Mouse (Mus musculus): ENCODE data around the gene Jchain. TPM values are rescaled to one million over a fixed set of nuclear protein-coding genes. Genes with fewer than 3 reads are reported as not detected.
"Not testable (repeated sequence)": the region's sequence is repeated elsewhere in the genome, so short reads cannot be mapped to it uniquely, and the experiment has no call there.

The Jchain gene
- polyA plus RNA-seq, 1 experiment from 2014 or later = not detected

- H3K27ac ChIP-seq (ENCODE audit: low read depth, low read length) = no peak overlapping the region
- DNase-seq (ENCODE audit: low spot score) (no peak), ATAC-seq (ENCODE audit: low FRiP score) (no peak)
- H3K4me2 ChIP-seq (replicated peaks; ENCODE audit: low read depth, low read length) = no peak overlapping the region
- H3K9me3 ChIP-seq (ENCODE audit: control insufficient read depth, low read length) = no peaks in the 10 kb centered on the region
- no peaks in the 10 kb centered on the region for H3K36me3 ChIP-seq (ENCODE audit: control insufficient read depth, insufficient read depth, low read length)
- H3K9ac ChIP-seq (ENCODE audit: low read depth, low read length) = no peak overlapping the region
- H3K27me3 ChIP-seq (ENCODE audit: control insufficient read depth, insufficient read depth, low read length) = no peaks in the 10 kb centered on the region
- H3K4me3 ChIP-seq (ENCODE audit: low read depth, low read length) = no peak overlapping the region
- WGBS = 69% methylated on average over 8 of the region's 8 CpGs
- no peaks in the 10 kb centered on the region for H3K4me1 ChIP-seq (replicated peaks; ENCODE audit: control insufficient read depth, insufficient read depth, low read length)
Measured at GRCm38 (mm10) chr5:88562863-88563780, 35.4 kb upstream of the Jchain start.

- DNase-seq (ENCODE audit: low spot score) = no peak
- Histone ChIP-seq H3K27me3 (ENCODE audit: control insufficient read depth, insufficient read depth, low read length) (no peaks in the 10 kb centered on the region), H3K9me3 (ENCODE audit: control insufficient read depth, low read length) (no peaks in the 10 kb centered on the region), H3K4me3 (ENCODE audit: low read depth, low read length) (no peak overlapping the region), H3K36me3 (ENCODE audit: control insufficient read depth, insufficient read depth, low read length) (no peaks in the 10 kb centered on the region), H3K4me2 (replicated peaks; ENCODE audit: low read depth, low read length) (no peak overlapping the region), H3K27ac (ENCODE audit: low read depth, low read length) (no peak overlapping the region), H3K9ac (ENCODE audit: low read depth, low read length) (no peak overlapping the region), H3K4me1 (replicated peaks; ENCODE audit: control insufficient read depth, insufficient read depth, low read length) (no peaks in the 10 kb centered on the region)
- 87% methylated on average over 9 of the region's 9 CpGs for WGBS
- no peak for ATAC-seq (ENCODE audit: low FRiP score)
Measured at GRCm38 (mm10) chr5:88561080-88561814, 33.6 kb upstream of the Jchain start.

- Histone ChIP-seq H3K27me3 (ENCODE audit: control insufficient read depth, insufficient read depth, low read length) (no peaks in the 10 kb centered on the region), H3K4me2 (replicated peaks; ENCODE audit: low read depth, low read length) (no peak overlapping the region), H3K4me3 (ENCODE audit: low read depth, low read length) (no peak overlapping the region), H3K36me3 (ENCODE audit: control insufficient read depth, insufficient read depth, low read length) (no peaks in the 10 kb centered on the region), H3K4me1 (replicated peaks; ENCODE audit: control insufficient read depth, insufficient read depth, low read length) (0 out of 2 replicates have a peak, but pooled peaks cover 4% of the 10 kb centered on the region), H3K9ac (ENCODE audit: low read depth, low read length) (no peak overlapping the region), H3K27ac (ENCODE audit: low read depth, low read length) (no peak overlapping the region), H3K9me3 (ENCODE audit: control insufficient read depth, low read length) (no peaks in the 10 kb centered on the region)
- no peak for ATAC-seq (ENCODE audit: low FRiP score)
- no peak for DNase-seq (ENCODE audit: low spot score)
- WGBS = 52% methylated on average over 1 of the region's 1 CpGs
Measured at GRCm38 (mm10) chr5:88558991-88559390, 31.3 kb upstream of the Jchain start.

- H3K9me3 ChIP-seq (ENCODE audit: control insufficient read depth, low read length) = no peaks in the 10 kb centered on the region
- H3K4me2 ChIP-seq (replicated peaks; ENCODE audit: low read depth, low read length) = peak within 1 kb of the TSS; percentile 87
- ATAC-seq (ENCODE audit: low FRiP score) = peak; percentile 97
- WGBS = under 1% methylated on average over 73 of the region's 76 CpGs
- H3K9ac ChIP-seq (ENCODE audit: low read depth, low read length) = peak within 1 kb of the TSS; percentile 68
- no peaks in the 10 kb centered on the region for H3K27me3 ChIP-seq (ENCODE audit: control insufficient read depth, insufficient read depth, low read length)
- peak within 1 kb of the TSS; percentile 74 for H3K27ac ChIP-seq (ENCODE audit: low read depth, low read length)
- DNase-seq (ENCODE audit: low spot score) = peak; percentile 98
- no peaks in the 10 kb centered on the region for H3K36me3 ChIP-seq (ENCODE audit: control insufficient read depth, insufficient read depth, low read length)
- 0 out of 2 replicates have a peak, but pooled peaks cover 4% of the 10 kb centered on the region for H3K4me1 ChIP-seq (replicated peaks; ENCODE audit: control insufficient read depth, insufficient read depth, low read length)
- H3K4me3 ChIP-seq (ENCODE audit: low read depth, low read length) = peak within 1 kb of the TSS; percentile 53
Measured at GRCm38 (mm10) chr5:88554086-88554886, 26.6 kb upstream of the Jchain start, which contains the start of gene Utp3. Gene Utp3, plus strand, starts transcription at chr5:88554462.

GRCm38 (mm10) chr5:88553271-88554085, 25.8 kb upstream of the Jchain start:
- Histone ChIP-seq H3K27ac (ENCODE audit: low read depth, low read length) (peak overlapping the region; percentile 31), H3K27me3 (ENCODE audit: control insufficient read depth, insufficient read depth, low read length) (no peaks in the 10 kb centered on the region), H3K4me1 (replicated peaks; ENCODE audit: control insufficient read depth, insufficient read depth, low read length) (0 out of 2 replicates have a peak, but pooled peaks cover 4% of the 10 kb centered on the region), H3K4me2 (replicated peaks; ENCODE audit: low read depth, low read length) (peak overlapping the region; percentile 42), H3K9me3 (ENCODE audit: control insufficient read depth, low read length) (no peaks in the 10 kb centered on the region), H3K36me3 (ENCODE audit: control insufficient read depth, insufficient read depth, low read length) (no peaks in the 10 kb centered on the region), H3K9ac (ENCODE audit: low read depth, low read length) (peak overlapping the region; percentile 60), H3K4me3 (ENCODE audit: low read depth, low read length) (peak overlapping the region; percentile 53)
- ATAC-seq (ENCODE audit: low FRiP score) (peak; percentile 81), DNase-seq (ENCODE audit: low spot score) (peak; percentile 22)
- 8% methylated on average over 29 of the region's 29 CpGs for WGBS

GRCm38 (mm10) chr5:88545536-88545935, 17.8 kb upstream of the Jchain start:
- no peak overlapping the region for H3K27ac ChIP-seq (ENCODE audit: low read depth, low read length)
- H3K9me3 ChIP-seq (ENCODE audit: control insufficient read depth, low read length) = no peaks in the 10 kb centered on the region
- no peak for ATAC-seq (ENCODE audit: low FRiP score)
- H3K9ac ChIP-seq (ENCODE audit: low read depth, low read length) = no peak overlapping the region
- no peaks in the 10 kb centered on the region for H3K36me3 ChIP-seq (ENCODE audit: control insufficient read depth, insufficient read depth, low read length)
- no peaks in the 10 kb centered on the region for H3K4me1 ChIP-seq (replicated peaks; ENCODE audit: control insufficient read depth, insufficient read depth, low read length)
- 97% methylated on average over 7 of the region's 7 CpGs for WGBS
- no peaks in the 10 kb centered on the region for H3K27me3 ChIP-seq (ENCODE audit: control insufficient read depth, insufficient read depth, low read length)
- DNase-seq (ENCODE audit: low spot score) = no peak
- no peak overlapping the region for H3K4me2 ChIP-seq (replicated peaks; ENCODE audit: low read depth, low read length)
- H3K4me3 ChIP-seq (ENCODE audit: low read depth, low read length) = no peak overlapping the region

GRCm38 (mm10) chr5:88544411-88544810, 16.7 kb upstream of the Jchain start:
- ATAC-seq (ENCODE audit: low FRiP score); H3K4me3 ChIP-seq (ENCODE audit: low read depth, low read length); H3K27me3 ChIP-seq (ENCODE audit: control insufficient read depth, insufficient read depth, low read length); H3K27ac ChIP-seq (ENCODE audit: low read depth, low read length); DNase-seq (ENCODE audit: low spot score); H3K4me2 ChIP-seq (replicated peaks; ENCODE audit: low read depth, low read length); H3K36me3 ChIP-seq (ENCODE audit: control insufficient read depth, insufficient read depth, low read length); H3K9me3 ChIP-seq (ENCODE audit: control insufficient read depth, low read length); H3K4me1 ChIP-seq (replicated peaks; ENCODE audit: control insufficient read depth, insufficient read depth, low read length); H3K9ac ChIP-seq (ENCODE audit: low read depth, low read length): not testable (repeated sequence)
- WGBS = 89% methylated on average over 1 of the region's 1 CpGs

Measured in hindbrain, embryonic 11.5 days (tissue).